In the genomic region with DNA sequence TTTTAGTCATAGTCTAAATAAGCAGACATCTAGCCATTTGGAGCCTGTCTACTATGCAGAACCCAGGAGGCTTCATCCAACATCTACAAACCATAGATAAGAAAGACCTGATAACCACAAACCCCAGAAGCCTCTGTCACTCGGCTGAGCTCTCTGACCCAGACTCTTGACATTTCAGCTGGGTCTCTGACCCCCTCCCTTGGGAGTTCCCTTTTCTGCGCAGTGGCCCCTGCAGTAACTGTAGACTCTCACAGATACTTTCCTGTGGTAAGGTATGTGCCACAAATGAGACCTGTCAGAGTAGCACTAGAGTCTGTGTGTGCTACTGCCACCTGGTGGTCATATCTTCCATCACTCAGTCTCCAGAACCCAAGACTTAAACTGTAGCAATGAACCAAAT, we compare ENCODE assay signal across 1 mouse cellular context.
TF ChIP-seq lines count a peak whose summit lies in the region.

No protein-coding gene starts in this region.

TF ChIP-seq in CH12.LX, 34 proteins besides CTCF, POLR2A, EP300 and RAD21:
- TF ChIP-seq ZKSCAN1 (IDR thresholded peaks at IDR 0.05; ENCODE audit: borderline replicate concordance, low read depth, low read length) = no peak
- TF ChIP-seq POLR2AphosphoS2 (IDR thresholded peaks at IDR 0.05; ENCODE audit: low read depth, low read length) = no peak
- TF ChIP-seq ZC3H11A (IDR thresholded peaks at IDR 0.05; ENCODE audit: low read depth, low read length) = peak; percentile 73
- peak; percentile 98 for TF ChIP-seq SMC3 (IDR thresholded peaks at IDR 0.05; ENCODE audit: low read depth, low read length)
- TF ChIP-seq MEF2A (IDR thresholded peaks at IDR 0.05; ENCODE audit: borderline replicate concordance, low read depth, low read length) = peak; percentile 29; the same call in 1 of the 2 replicates
- 0 out of 2 replicates have a peak, but pooled peaks have one; percentile 23 for TF ChIP-seq E2F4 (IDR thresholded peaks at IDR 0.05; ENCODE audit: insufficient replicate concordance, low read depth, low read length)
- TF ChIP-seq ETS1 (conservative IDR thresholded peaks at IDR 0.05; ENCODE audit: low read depth, low read length) = peak; percentile 56; the same call in 1 of the 2 replicates
- TF ChIP-seq ELF1 (IDR thresholded peaks at IDR 0.05; ENCODE audit: low read depth, low read length) = no peak; the same call in 1 of the 2 replicates
- TF ChIP-seq KAT2A (IDR thresholded peaks at IDR 0.05; ENCODE audit: insufficient replicate concordance, low read length) = no peak
- TF ChIP-seq BHLHE40 (IDR thresholded peaks at IDR 0.05; ENCODE audit: low read depth, low read length) = peak; percentile 52
- peak; percentile 37; the same call in 1 of the 2 replicates for TF ChIP-seq MYC (IDR thresholded peaks at IDR 0.05; ENCODE audit: low read depth, low read length)
- TF ChIP-seq MAZ (IDR thresholded peaks at IDR 0.05; ENCODE audit: low read depth, low read length) = peak; percentile 71; the same call in 1 of the 2 replicates
- 0 out of 2 replicates have a peak, but pooled peaks have one; percentile 22 for TF ChIP-seq NRF1 (IDR thresholded peaks at IDR 0.05; ENCODE audit: low read depth, low read length)
- TF ChIP-seq SIN3A (IDR thresholded peaks at IDR 0.05; ENCODE audit: low read length) = peak; percentile 81
- peak; percentile 54; the same call in 1 of the 2 replicates for TF ChIP-seq IRF4 (IDR thresholded peaks at IDR 0.05; ENCODE audit: low read depth, low read length)
- peak; percentile 20; the same call in 1 of the 2 replicates for TF ChIP-seq NELFE (IDR thresholded peaks at IDR 0.05; ENCODE audit: low read depth, low read length)
- TF ChIP-seq TCF12 (IDR thresholded peaks at IDR 0.05; ENCODE audit: low read depth, low read length) = peak; percentile 50; the same call in 1 of the 2 replicates
